Mouse (Mus musculus) liver, postnatal 0 days (tissue): ENCODE data around the gene Oas1d. TPM values are rescaled to one million over a fixed set of nuclear protein-coding genes. Genes with fewer than 3 reads are reported as not detected.

Experiments
- ATAC-seq: fragments of 200-750 bp; cut with Nextera tagmentation; 2 replicates; pipeline ENCODE4 v1.8.0; 2017; ENCODE audit warnings: mild to moderate bottlenecking, moderate library complexity
- DNase-seq: peaks from one replicate; pipeline ENCODE4 v3.0.0-alpha.2; 2016
- H3K27ac ChIP-seq: fragments of 300-500 bp; sonication (generic); 2 replicates; pipeline ENCODE4 v1.5.1; 2014; ENCODE audit warnings: antibody characterized with exemption, moderate library complexity, mild to moderate bottlenecking, low read depth
- H3K27me3 ChIP-seq: fragments of 300-500 bp; sonication (generic); 2 replicates; pipeline ENCODE4 v1.6.1; 2014; ENCODE audit warnings: low read length, control low read depth, mixed read lengths; ENCODE audit not compliant: insufficient read depth
- H3K36me3 ChIP-seq: fragments of 300-500 bp; sonication (generic); replicated peaks from 2 replicates; pipeline ENCODE4 v1.6.1; 2014; ENCODE audit warnings: mild to moderate bottlenecking, control low read depth, low read length, moderate library complexity, mixed read lengths; ENCODE audit not compliant: insufficient read depth
- H3K4me1 ChIP-seq: fragments of 300-500 bp; sonication (generic); 2 replicates; pipeline ENCODE4 v1.6.1; 2014; ENCODE audit warnings: antibody characterized with exemption, mild to moderate bottlenecking, control low read depth; ENCODE audit not compliant: insufficient read depth
- H3K4me2 ChIP-seq: fragments of 300-500 bp; sonication (generic); 2 replicates; pipeline ENCODE4 v1.6.1; 2014; ENCODE audit warnings: low read depth, mild to moderate bottlenecking, low read length, moderate library complexity, mixed read lengths
- H3K4me3 ChIP-seq: fragments of 300-500 bp; sonication (generic); 2 replicates; pipeline ENCODE4 v1.5.1; 2014; ENCODE audit warnings: low read depth, low read length
- H3K9ac ChIP-seq: fragments of 300-500 bp; sonication (generic); replicated peaks from 2 replicates; pipeline ENCODE4 v1.6.1; 2014; ENCODE audit warnings: mild to moderate bottlenecking, moderate library complexity
- H3K9me3 ChIP-seq: fragments of 300-500 bp; sonication (generic); 2 replicates; pipeline ENCODE4 v1.6.1; 2016; ENCODE audit warnings: mild to moderate bottlenecking, control low read depth, low read length, mixed read lengths
- CTCF ChIP-seq: sonication (generic); IDR thresholded peaks from 2 replicates; pipeline ENCODE4 v1.5.1; 2016; ENCODE audit warnings: antibody characterized with exemption, low read depth
- EP300 ChIP-seq: IDR thresholded peaks from 2 replicates; pipeline ENCODE4 v1.6.1; 2016; ENCODE audit warnings: antibody characterized with exemption, low read depth, mild to moderate bottlenecking
- WGBS: fragments of 180-500 bp; shearing (Covaris S2); extraction: QIAGEN DNeasy Blood & Tissue Kit; methylation state at CpG from one replicate; pipeline ENCODE4 v1.1.7; 2014; ENCODE audit not compliant: insufficient replicate concordance; 5-methylcytosine and 5-hydroxymethylcytosine counted together
- polyA plus RNA-seq: library from polyadenylated mRNA; unstranded; fragments of >200 nt; fragmentation: Nextera tagmentation; extraction: Ambion mirVana; gene quantifications from 2 replicates; pipeline ENCODE4 v1.2.1, GENCODE M21; 2015

Gene Oas1d
- polyA plus RNA-seq, 1 experiment from 2014 or later: not detected

- Histone ChIP-seq H3K27ac (no peak overlapping the region), H3K9ac (no peak overlapping the region), H3K36me3 (no peaks in the 10 kb centered on the region), H3K4me3 (no peak overlapping the region), H3K27me3 (no peaks in the 10 kb centered on the region), H3K9me3 (no peaks in the 10 kb centered on the region), H3K4me1 (no peaks in the 10 kb centered on the region), H3K4me2 (no peak overlapping the region)
- 0% methylated on average over 1 of the region's 1 CpGs for WGBS
- DNase-seq: no peak
- TF ChIP-seq CTCF (peak; percentile 56), EP300 (no peak)
- no peak for ATAC-seq
Measured at GRCm38 (mm10) chr5:120927036-120927435, 12.7 kb downstream of the Oas1d start.

GRCm38 (mm10) chr5:120933966-120934365 lies 19.6 kb downstream of the Oas1d start:
- Histone ChIP-seq H3K4me3 (no peak overlapping the region), H3K9me3 (no peaks in the 10 kb centered on the region), H3K4me1 (no peaks in the 10 kb centered on the region), H3K36me3 (no peaks in the 10 kb centered on the region), H3K27ac (no peak overlapping the region), H3K9ac (no peak overlapping the region), H3K4me2 (no peak overlapping the region), H3K27me3 (no peaks in the 10 kb centered on the region)
- ATAC-seq: no peak
- no peak for DNase-seq
- WGBS: 23% methylated on average over 5 of the region's 5 CpGs
- TF ChIP-seq CTCF: no peak
- no peak for TF ChIP-seq EP300

GRCm38 (mm10) chr5:120937841-120938240 lies 23.5 kb downstream of the Oas1d start:
- Histone ChIP-seq H3K36me3 (no peaks in the 10 kb centered on the region), H3K27ac (no peak overlapping the region), H3K4me3 (no peak overlapping the region), H3K4me1 (no peaks in the 10 kb centered on the region), H3K9ac (no peak overlapping the region), H3K27me3 (no peaks in the 10 kb centered on the region), H3K4me2 (no peak overlapping the region), H3K9me3 (no peaks in the 10 kb centered on the region)
- TF ChIP-seq CTCF (no peak), EP300 (no peak)
- whole genome bisulfite sequencing: 71% methylated on average over 4 of the region's 4 CpGs
- no peak for DNase-seq
- ATAC-seq: no peak

- no peaks in the 10 kb centered on the region for H3K36me3 ChIP-seq
- no peak overlapping the region for H3K9ac ChIP-seq
- WGBS: 31% methylated on average over 8 of the region's 8 CpGs
- H3K4me2 ChIP-seq: no peak overlapping the region
- no peak overlapping the region for H3K27ac ChIP-seq
- no peaks in the 10 kb centered on the region for H3K9me3 ChIP-seq
- no peaks in the 10 kb centered on the region for H3K4me1 ChIP-seq
- DNase-seq: no peak
- no peaks in the 10 kb centered on the region for H3K27me3 ChIP-seq
- no peak overlapping the region for H3K4me3 ChIP-seq
- no peak for TF ChIP-seq CTCF
- TF ChIP-seq EP300: no peak
- ATAC-seq: no peak
Measured at GRCm38 (mm10) chr5:120938586-120938985, 24.2 kb downstream of the Oas1d start.

- no peak for TF ChIP-seq CTCF
- TF ChIP-seq EP300: no peak
- Histone ChIP-seq H3K9me3 (no peaks in the 10 kb centered on the region), H3K4me2 (no peak overlapping the region), H3K27me3 (no peaks in the 10 kb centered on the region), H3K9ac (no peak overlapping the region), H3K4me3 (no peak overlapping the region), H3K27ac (no peak overlapping the region), H3K4me1 (no peaks in the 10 kb centered on the region), H3K36me3 (no peaks in the 10 kb centered on the region)
- no peak for DNase-seq
- WGBS: 69% methylated on average over 10 of the region's 10 CpGs
- ATAC-seq: no peak
Measured at GRCm38 (mm10) chr5:120942076-120942475, 27.7 kb downstream of the Oas1d start.

GRCm38 (mm10) chr5:120952242-120952770 lies 38.0 kb downstream of the Oas1d start:
- no peak overlapping the region for H3K9ac ChIP-seq
- H3K27ac ChIP-seq: no peak overlapping the region
- H3K4me2 ChIP-seq: no peak overlapping the region
- TF ChIP-seq EP300 (no peak), CTCF (no peak)
- no peaks in the 10 kb centered on the region for H3K27me3 ChIP-seq
- 0 out of 2 replicates have a peak, but pooled peaks cover 2% of the 10 kb centered on the region for H3K4me1 ChIP-seq
- DNase-seq (no peak), ATAC-seq (no peak)
- no peaks in the 10 kb centered on the region for H3K36me3 ChIP-seq
- H3K9me3 ChIP-seq: no peaks in the 10 kb centered on the region
- H3K4me3 ChIP-seq: no peak overlapping the region
- 63% methylated on average over 10 of the region's 10 CpGs for WGBS

GRCm38 (mm10) chr5:120953974-120954373 lies 39.6 kb downstream of the Oas1d start:
- no peaks in the 10 kb centered on the region for H3K9me3 ChIP-seq
- WGBS: 15% methylated on average over 5 of the region's 5 CpGs
- H3K36me3 ChIP-seq: no peaks in the 10 kb centered on the region
- no peak overlapping the region for H3K27ac ChIP-seq
- H3K27me3 ChIP-seq: no peaks in the 10 kb centered on the region
- no peak overlapping the region for H3K9ac ChIP-seq
- no peak overlapping the region for H3K4me2 ChIP-seq
- H3K4me3 ChIP-seq: no peak overlapping the region
- TF ChIP-seq CTCF (peak; percentile 81), EP300 (no peak)
- DNase-seq: peak; percentile 59
- 0 out of 2 replicates have a peak, but pooled peaks cover 2% of the 10 kb centered on the region for H3K4me1 ChIP-seq
- no peak for ATAC-seq
